Mouse (Mus musculus) stomach, postnatal 0 days (tissue): ENCODE measurements at regions not wholly inside any gene's neighbourhood (a gene's known extent, or its start where the extent isn't known, plus 50 kb on each side); places are given as distances from the start of the nearest gene placed in this dataset.

Source experiments
- ATAC-seq: fragments of 200-750 bp; cut with Nextera tagmentation; 2 replicates; pipeline ENCODE4 v1.8.0; 2017; ENCODE audit not compliant: low FRiP score, low TSS enrichment
- DNase-seq: peaks from one replicate; pipeline ENCODE4 v3.0.0-alpha.2; 2016; ENCODE audit warnings: low spot score
- H3K27ac ChIP-seq: fragments of 300-500 bp; sonication (generic); replicated peaks from 2 replicates; pipeline ENCODE4 v1.5.1; 2014; ENCODE audit warnings: mild to moderate bottlenecking, control low read depth
- H3K27me3 ChIP-seq: fragments of 300-500 bp; sonication (generic); 2 replicates; pipeline ENCODE4 v1.6.1; 2014; ENCODE audit warnings: low read length; ENCODE audit not compliant: control insufficient read depth, insufficient read depth
- H3K36me3 ChIP-seq: fragments of 300-500 bp; sonication (generic); 2 replicates; pipeline ENCODE4 v1.6.1; 2014; ENCODE audit warnings: low read length, mixed read lengths; ENCODE audit not compliant: control insufficient read depth, insufficient read depth
- H3K4me1 ChIP-seq: fragments of 300-500 bp; sonication (generic); replicated peaks from 2 replicates; pipeline ENCODE4 v1.6.1; 2014; ENCODE audit warnings: antibody characterized with exemption; ENCODE audit not compliant: control insufficient read depth, insufficient read depth
- H3K4me2 ChIP-seq: fragments of 300-500 bp; sonication (generic); replicated peaks from 2 replicates; pipeline ENCODE4 v1.6.1; 2014; ENCODE audit warnings: low read depth, mild to moderate bottlenecking, control low read depth, moderate library complexity
- H3K4me3 ChIP-seq: fragments of 300-500 bp; sonication (generic); 2 replicates; pipeline ENCODE4 v1.5.1; 2014; ENCODE audit warnings: low read depth, low read length, control low read depth
- H3K9ac ChIP-seq: fragments of 300-500 bp; sonication (generic); 2 replicates; pipeline ENCODE4 v1.6.1; 2014; ENCODE audit warnings: mild to moderate bottlenecking, low read length, control low read depth, mixed read lengths
- H3K9me3 ChIP-seq: fragments of 300-500 bp; sonication (generic); 2 replicates; pipeline ENCODE4 v1.6.1; 2016; ENCODE audit warnings: low read length; ENCODE audit not compliant: control insufficient read depth
- CTCF ChIP-seq: IDR thresholded peaks from 2 replicates; pipeline ENCODE4 v1.5.1; 2016; ENCODE audit warnings: antibody characterized with exemption, low read depth, mild to moderate bottlenecking, moderate library complexity
- EP300 ChIP-seq: optimal IDR thresholded peaks from 2 replicates; pipeline ENCODE3; 2016; ENCODE audit warnings: antibody characterized with exemption
- WGBS: fragments of 180-500 bp; shearing (Covaris S2); extraction: QIAGEN DNeasy Blood & Tissue Kit; methylation state at CpG from one replicate; pipeline ENCODE4 v1.1.7; 2014; 5-methylcytosine and 5-hydroxymethylcytosine counted together

- Histone ChIP-seq H3K36me3 (no peaks in the 10 kb centered on the region), H3K9me3 (no peaks in the 10 kb centered on the region), H3K9ac (no peak overlapping the region), H3K27ac (no peak overlapping the region), H3K4me2 (no peak overlapping the region), H3K27me3 (no peaks in the 10 kb centered on the region), H3K4me1 (no peaks in the 10 kb centered on the region), H3K4me3 (no peak overlapping the region)
- no peak for ATAC-seq
- DNase-seq = no peak
- TF ChIP-seq CTCF = no peak
- WGBS = 81% methylated on average over 5 of the region's 5 CpGs
Observed at GRCm38 (mm10) chr11:19767316-19767715, 156.9 kb upstream of the Spred2 start.

- DNase-seq = no peak
- H3K9me3 ChIP-seq = no peaks in the 10 kb centered on the region
- H3K36me3 ChIP-seq = no peaks in the 10 kb centered on the region
- ATAC-seq = no peak
- no peak overlapping the region for H3K4me2 ChIP-seq
- TF ChIP-seq EP300 = no peak
- no peak for TF ChIP-seq CTCF
- H3K9ac ChIP-seq = no peak overlapping the region
- no peak overlapping the region for H3K27ac ChIP-seq
- no peaks in the 10 kb centered on the region for H3K4me1 ChIP-seq
- 91% methylated on average over 9 of the region's 9 CpGs for WGBS
- H3K27me3 ChIP-seq = no peaks in the 10 kb centered on the region
- H3K4me3 ChIP-seq = no peak overlapping the region
Observed at GRCm38 (mm10) chr11:19767871-19768270, 156.3 kb upstream of the Spred2 start.

- TF ChIP-seq EP300 = no peak
- TF ChIP-seq CTCF = no peak
- ATAC-seq = no peak
- Histone ChIP-seq H3K27ac (no peak overlapping the region), H3K27me3 (no peaks in the 10 kb centered on the region), H3K4me3 (no peak overlapping the region), H3K36me3 (no peaks in the 10 kb centered on the region), H3K9me3 (no peaks in the 10 kb centered on the region), H3K4me1 (no peaks in the 10 kb centered on the region), H3K9ac (no peak overlapping the region), H3K4me2 (no peak overlapping the region)
- WGBS = 84% methylated on average over 1 of the region's 1 CpGs
- no peak for DNase-seq
Observed at GRCm38 (mm10) chr11:19768962-19769361, 155.2 kb upstream of the Spred2 start.

GRCm38 (mm10) chr11:19774010-19774409 lies 150.2 kb upstream of the Spred2 start:
- no peak for ATAC-seq
- Histone ChIP-seq H3K4me2 (no peak overlapping the region), H3K4me1 (no peaks in the 10 kb centered on the region), H3K27me3 (no peaks in the 10 kb centered on the region), H3K9me3 (no peaks in the 10 kb centered on the region), H3K9ac (no peak overlapping the region), H3K36me3 (no peaks in the 10 kb centered on the region), H3K4me3 (no peak overlapping the region), H3K27ac (no peak overlapping the region)
- TF ChIP-seq CTCF = no peak
- no peak for TF ChIP-seq EP300
- WGBS = 27% methylated on average over 9 of the region's 9 CpGs
- no peak for DNase-seq

GRCm38 (mm10) chr11:19775741-19776140 lies 148.4 kb upstream of the Spred2 start:
- TF ChIP-seq EP300 (no peak), CTCF (no peak)
- WGBS = 73% methylated on average over 4 of the region's 4 CpGs
- Histone ChIP-seq H3K4me3 (no peak overlapping the region), H3K4me2 (no peak overlapping the region), H3K36me3 (no peaks in the 10 kb centered on the region), H3K9ac (no peak overlapping the region), H3K4me1 (no peaks in the 10 kb centered on the region), H3K9me3 (no peaks in the 10 kb centered on the region), H3K27ac (no peak overlapping the region), H3K27me3 (no peaks in the 10 kb centered on the region)
- ATAC-seq = no peak
- DNase-seq = no peak

- H3K27ac ChIP-seq = peak overlapping the region; percentile 59
- 49% methylated on average over 9 of the region's 9 CpGs for WGBS
- no peaks in the 10 kb centered on the region for H3K9me3 ChIP-seq
- no peaks in the 10 kb centered on the region for H3K36me3 ChIP-seq
- no peaks in the 10 kb centered on the region for H3K4me1 ChIP-seq
- ATAC-seq = peak; percentile 59; the same call in 1 of the 2 replicates
- H3K9ac ChIP-seq = no peak overlapping the region
- no peak overlapping the region for H3K4me2 ChIP-seq
- TF ChIP-seq EP300 (peak; percentile 74), CTCF (no peak)
- no peak overlapping the region for H3K4me3 ChIP-seq
- H3K27me3 ChIP-seq = no peaks in the 10 kb centered on the region
- peak; percentile 30 for DNase-seq
Observed at GRCm38 (mm10) chr11:19776473-19777200, 147.5 kb upstream of the Spred2 start.
